Mouse (Mus musculus) cortical plate, adult 2 months (tissue): Measurements from ENCODE around the gene Smarcd2. TPM values are rescaled to one million over a fixed set of nuclear protein-coding genes. Genes with fewer than 3 reads are reported as not detected.
A peak's percentile ranks its signal among the peaks of the same experiment; 100 is the strongest.

ENCODE experiments used
- H3K27ac ChIP-seq: fragments of 200-500 bp; 2 replicates; pipeline ENCODE4 v1.5.1; 2012; ENCODE audit warnings: low read length, control low read depth, inconsistent platforms; ENCODE audit not compliant: insufficient read depth
- H3K4me1 ChIP-seq: fragments of 200-500 bp; 2 replicates; pipeline ENCODE4 v1.6.1; 2011; ENCODE audit warnings: low read length; ENCODE audit not compliant: control insufficient read depth, insufficient read depth
- H3K4me3 ChIP-seq: fragments of 200-500 bp; 2 replicates; pipeline ENCODE4 v1.5.1; 2011; ENCODE audit warnings: mild to moderate bottlenecking, low read length, control low read depth; ENCODE audit not compliant: insufficient read depth
- CTCF ChIP-seq: fragments of 200-500 bp; IDR thresholded peaks from 2 replicates; pipeline ENCODE4 v1.5.1; 2011; ENCODE audit warnings: mild to moderate bottlenecking, control low read depth, low read length; ENCODE audit not compliant: insufficient read depth; ENCODE audit errors: extremely low read depth
- POLR2A ChIP-seq: fragments of 200-500 bp; IDR thresholded peaks from 2 replicates; pipeline ENCODE4 v1.6.1; 2011; ENCODE audit warnings: mild to moderate bottlenecking, low read length, control low read depth; ENCODE audit not compliant: insufficient read depth; ENCODE audit errors: extremely low read depth
- polyA plus RNA-seq: library from polyadenylated mRNA; depleted of rRNA; stranded (reverse); fragments of >200 nt; gene quantifications from 2 replicates; pipeline ENCODE4 v1.2.3, GENCODE M21; 2012

Smarcd2 gene
- polyA plus RNA-seq, 1 experiment: 32.3 TPM

- H3K4me3 ChIP-seq: peak overlapping the region; percentile 50
- peaks cover 3% of the 10 kb centered on the region for H3K4me1 ChIP-seq
- peak overlapping the region; percentile 7; the same call in 1 of the 2 replicates for H3K27ac ChIP-seq
- TF ChIP-seq POLR2A (no peak), CTCF (no peak)
These were observed 1.5 kb downstream of the Smarcd2 start for GRCm38 (mm10) chr11:106271131-106271793.

- Histone ChIP-seq H3K27ac (no peak overlapping the region), H3K4me1 (peaks cover 2% of the 10 kb centered on the region), H3K4me3 (no peak overlapping the region)
- no peak for TF ChIP-seq POLR2A
- no peak for TF ChIP-seq CTCF
These were observed 3.7 kb downstream of the Smarcd2 start for GRCm38 (mm10) chr11:106269060-106269431.

- no peak for TF ChIP-seq CTCF
- no peak for TF ChIP-seq POLR2A
- Histone ChIP-seq H3K4me1 (peaks cover 2% of the 10 kb centered on the region), H3K27ac (peak overlapping the region; percentile 77; the same call in 1 of the 2 replicates), H3K4me3 (no peak overlapping the region)
These were observed 4.3 kb downstream of the Smarcd2 start for GRCm38 (mm10) chr11:106268326-106269059.

- H3K4me1 ChIP-seq: peaks cover 2% of the 10 kb centered on the region
- no peak overlapping the region for H3K4me3 ChIP-seq
- H3K27ac ChIP-seq: peak overlapping the region; percentile 15; the same call in 1 of the 2 replicates
- TF ChIP-seq CTCF: no peak
- TF ChIP-seq POLR2A: no peak
These were observed 4.9 kb downstream of the Smarcd2 start for GRCm38 (mm10) chr11:106267871-106268270.

- peaks cover 2% of the 10 kb centered on the region for H3K4me1 ChIP-seq
- H3K4me3 ChIP-seq: no peak overlapping the region
- H3K27ac ChIP-seq: peak overlapping the region; percentile 15; the same call in 1 of the 2 replicates
- TF ChIP-seq CTCF: no peak
- no peak for TF ChIP-seq POLR2A
These were observed 5.4 kb downstream of the Smarcd2 start for GRCm38 (mm10) chr11:106267311-106267852.

GRCm38 (mm10) chr11:106266431-106266830 is 6.3 kb downstream of the Smarcd2 start:
- Histone ChIP-seq H3K4me3 (no peak overlapping the region), H3K4me1 (peaks cover 2% of the 10 kb centered on the region), H3K27ac (no peak overlapping the region)
- TF ChIP-seq POLR2A: no peak
- no peak for TF ChIP-seq CTCF

GRCm38 (mm10) chr11:106265570-106265969 is 7.2 kb downstream of the Smarcd2 start:
- H3K4me1 ChIP-seq: peaks cover 3% of the 10 kb centered on the region
- no peak overlapping the region for H3K27ac ChIP-seq

GRCm38 (mm10) chr11:106264988-106265387 is 7.8 kb downstream of the Smarcd2 start:
- no peak overlapping the region for H3K4me3 ChIP-seq
- TF ChIP-seq CTCF (no peak), POLR2A (no peak)
- H3K27ac ChIP-seq: no peak overlapping the region
- H3K4me1 ChIP-seq: peaks cover 3% of the 10 kb centered on the region

More at GRCm38 (mm10) chr11:106265570-106265969, 7.2 kb downstream of the Smarcd2 start:
- H3K4me3 ChIP-seq: no peak overlapping the region
- no peak for TF ChIP-seq POLR2A
- no peak for TF ChIP-seq CTCF

GRCm38 (mm10) chr11:106263963-106264362 is 8.8 kb downstream of the Smarcd2 start:
- TF ChIP-seq POLR2A (no peak), CTCF (no peak)
- Histone ChIP-seq H3K4me1 (peaks cover 3% of the 10 kb centered on the region), H3K4me3 (no peak overlapping the region), H3K27ac (no peak overlapping the region)

- Histone ChIP-seq H3K27ac (no peak overlapping the region), H3K4me1 (peaks cover 3% of the 10 kb centered on the region; the same call in 1 of the 2 replicates), H3K4me3 (no peak overlapping the region)
- TF ChIP-seq CTCF (no peak), POLR2A (no peak)
These were observed 11.8 kb downstream of the Smarcd2 start for GRCm38 (mm10) chr11:106260826-106261450.

GRCm38 (mm10) chr11:106256775-106257174 is 16.0 kb downstream of the Smarcd2 start:
- peaks cover 5% of the 10 kb centered on the region; the same call in 1 of the 2 replicates for H3K4me1 ChIP-seq
- H3K27ac ChIP-seq: no peak overlapping the region
- TF ChIP-seq POLR2A (no peak), CTCF (no peak)
- H3K4me3 ChIP-seq: peak overlapping the region; percentile 91
